In the genomic region with DNA sequence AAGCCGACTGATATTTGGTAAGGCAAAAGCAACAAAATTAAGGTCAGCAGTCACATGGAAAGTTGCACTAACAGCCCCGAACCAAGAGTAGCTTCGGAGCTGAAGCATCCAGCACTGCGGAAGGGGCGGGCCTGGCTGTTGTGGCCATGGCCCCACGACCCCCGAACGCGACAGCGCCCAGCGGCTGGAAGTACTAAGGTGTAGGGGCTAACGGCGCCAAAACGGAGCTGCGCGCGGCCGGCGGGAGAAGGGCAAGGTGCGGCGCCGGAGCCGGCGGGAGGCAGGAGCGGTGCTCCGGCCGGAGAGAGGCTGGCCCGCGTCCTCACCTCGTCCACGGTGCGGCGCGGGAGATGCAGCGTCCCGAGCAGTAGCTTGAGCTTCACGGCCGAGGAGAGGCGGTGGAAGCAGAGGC, we compare ENCODE assay signal across 8 mouse cellular contexts. TPM values are rescaled to one million over a fixed set of nuclear protein-coding genes. Genes with fewer than 3 reads are reported as not detected.
DNase-seq lines count a peak whose midpoint lies in the region; ATAC-seq and TF ChIP-seq lines count a peak whose summit lies in the region.

No protein-coding gene starts in this region.

- TF ChIP-seq CTCF in ES-Bruce4 (IDR thresholded peaks at IDR 0.05; ENCODE audit: low read depth, low read length) = no peak
- no peak for TF ChIP-seq CTCF in embryonic fibroblast, embryonic 13.5 days (IDR thresholded peaks at IDR 0.05; ENCODE audit: borderline replicate concordance, insufficient read depth, low read length)

- ATAC-seq in neural tube, embryonic 12.5 days (ENCODE audit: low FRiP score, low read depth) = peak; percentile 73

- H3K9ac ChIP-seq in ES-Bruce4 (ENCODE audit: low read depth, poor library complexity, severe bottlenecking) = peak overlapping the region; percentile 84
- H3K9ac ChIP-seq in neural tube, embryonic 12.5 days = peak overlapping the region; percentile 93

- no peak for TF ChIP-seq EP300 in ES-Bruce4 (IDR thresholded peaks at IDR 0.05; ENCODE audit: insufficient read depth, low read depth, low read length)

- no peak for DNase-seq in heart, embryonic 10.5 days (ENCODE audit: low spot score)
- no peak for DNase-seq in heart, postnatal 36 days
- DNase-seq in limb, embryonic 10.5 days (ENCODE audit: low spot score) = no peak
- DNase-seq in left cerebral cortex, postnatal 25 days (ENCODE audit: low spot score in 2 of 2) = no peak
- no peak for DNase-seq in gastrocnemius, postnatal 10 days

- H3K4me2 ChIP-seq in neural tube, embryonic 12.5 days (replicated peaks) = peak overlapping the region; percentile 66

- peak overlapping the region; percentile 83 for H3K4me3 ChIP-seq in heart, embryonic 10.5 days
- peak overlapping the region; percentile 76 for H3K4me3 ChIP-seq in ES-Bruce4 (ENCODE audit: low read depth, low read length)
- H3K4me3 ChIP-seq in embryonic fibroblast, embryonic 13.5 days (ENCODE audit: insufficient read depth, low read length) = peak overlapping the region; percentile 71
- peak overlapping the region; percentile 93 for H3K4me3 ChIP-seq in limb, embryonic 10.5 days
- H3K4me3 ChIP-seq in neural tube, embryonic 12.5 days = peak overlapping the region; percentile 83

- no peaks in the 10 kb centered on the region for H3K27me3 ChIP-seq in heart, embryonic 10.5 days (ENCODE audit: insufficient read depth, poor library complexity, severe bottlenecking)
- no peaks in the 10 kb centered on the region for H3K27me3 ChIP-seq in ES-Bruce4 (ENCODE audit: control insufficient read depth, insufficient read depth, low read length, poor library complexity, severe bottlenecking)
- H3K27me3 ChIP-seq in limb, embryonic 10.5 days (ENCODE audit: low read depth, poor library complexity, severe bottlenecking) = no peaks in the 10 kb centered on the region
- no peaks in the 10 kb centered on the region for H3K27me3 ChIP-seq in neural tube, embryonic 12.5 days (replicated peaks)

- H3K4me1 ChIP-seq in heart, embryonic 10.5 days = peaks cover 20% of the 10 kb centered on the region
- peaks cover 2% of the 10 kb centered on the region for H3K4me1 ChIP-seq in ES-Bruce4 (ENCODE audit: control insufficient read depth, insufficient read depth, low read length)
- peaks cover 2% of the 10 kb centered on the region for H3K4me1 ChIP-seq in embryonic fibroblast, embryonic 13.5 days (ENCODE audit: control insufficient read depth, insufficient read depth, low read length)
- peaks cover 19% of the 10 kb centered on the region for H3K4me1 ChIP-seq in limb, embryonic 10.5 days
- H3K4me1 ChIP-seq in neural tube, embryonic 12.5 days = peaks cover 26% of the 10 kb centered on the region

- H3K9me3 ChIP-seq in heart, embryonic 10.5 days = peaks cover 5% of the 10 kb centered on the region
- H3K9me3 ChIP-seq in ES-Bruce4 (replicated peaks; ENCODE audit: control insufficient read depth, insufficient read depth, low read length, poor library complexity, severe bottlenecking) = no peaks in the 10 kb centered on the region
- no peaks in the 10 kb centered on the region for H3K9me3 ChIP-seq in limb, embryonic 10.5 days (replicated peaks)
- H3K9me3 ChIP-seq in neural tube, embryonic 12.5 days = 0 out of 2 replicates have a peak, but pooled peaks cover 2% of the 10 kb centered on the region

- peaks cover 48% of the 10 kb centered on the region for H3K36me3 ChIP-seq in heart, embryonic 10.5 days
- H3K36me3 ChIP-seq in ES-Bruce4 (ENCODE audit: control insufficient read depth, insufficient read depth, low read length, poor library complexity, severe bottlenecking) = no peaks in the 10 kb centered on the region; the same call in 1 of the 2 replicates
- H3K36me3 ChIP-seq in limb, embryonic 10.5 days = peaks cover 52% of the 10 kb centered on the region
- H3K36me3 ChIP-seq in neural tube, embryonic 12.5 days = peaks cover 6% of the 10 kb centered on the region

- intact Hi-C loops in heart, postnatal 36 days (cut with DNase I) = loop anchor here (5.0 to 10.0 kb wide), 6 partner anchors 113 to 729 kb away; partner anchors contain the start of genes Grk4, Letm1, Mxd4 and Nop14
- intact Hi-C loops in left cerebral cortex, postnatal 25 days (cut with DNase I) = loop anchor here (2.0 to 5.0 kb wide), 4 partner anchors 47 to 278 kb away; partner anchors contain the start of genes Gm1673, Letm1, Nsd2 and Tacc3

- peak; percentile 10 for TF ChIP-seq POLR2A in ES-Bruce4 (IDR thresholded peaks at IDR 0.05; ENCODE audit: insufficient read depth, low read length)
- TF ChIP-seq POLR2A in embryonic fibroblast, embryonic 13.5 days (IDR thresholded peaks at IDR 0.05; ENCODE audit: low read depth, low read length) = no peak

- H3K27ac ChIP-seq in heart, embryonic 10.5 days = peak overlapping the region; percentile 95
- peak overlapping the region; percentile 27 for H3K27ac ChIP-seq in ES-Bruce4 (ENCODE audit: insufficient read depth, low read length)
- peak overlapping the region; percentile 80 for H3K27ac ChIP-seq in embryonic fibroblast, embryonic 13.5 days (ENCODE audit: insufficient read depth, low read length)
- H3K27ac ChIP-seq in limb, embryonic 10.5 days = peak overlapping the region; percentile 97
- peak overlapping the region; percentile 74; the same call in 1 of the 2 replicates for H3K27ac ChIP-seq in neural tube, embryonic 12.5 days

- under 1% methylated on average over 39 of the region's 39 CpGs for WGBS in heart, embryonic 10.5 days
- WGBS in limb, embryonic 10.5 days = under 1% methylated on average over 39 of the region's 39 CpGs
- under 1% methylated on average over 39 of the region's 39 CpGs for WGBS in neural tube, embryonic 12.5 days

RNA-seq across cellular contexts. Expression of gene Nelfa, which starts 0.5 kb away (rescaled TPM):
- 46.0 and 62.2 TPM in 2 replicates for polyA plus RNA-seq in heart, embryonic 10.5 days (2016; fragmentation: Nextera tagmentation; extraction: Ambion mirVana)
- total RNA-seq in heart, postnatal 36 days (2021) = 10 to 100 TPM in 1 of 2 experiments, 1 to 10 TPM in 1; 9.8 to 10.1 TPM
- polyA plus RNA-seq in ES-Bruce4 (2011; ENCODE audit: insufficient read depth, insufficient read length, low read depth, missing spikeins) = 51.2 and 56.1 TPM in 2 replicates
- 19.2 and 22.0 TPM in 2 replicates for polyA plus RNA-seq in embryonic fibroblast, embryonic 13.5 days (2011; ENCODE audit: insufficient read length, low read depth, missing spikeins)
- 90.5 and 93.8 TPM in 2 replicates for polyA plus RNA-seq in limb, embryonic 10.5 days (2016; fragmentation: Nextera tagmentation; extraction: Ambion mirVana)
- polyA plus RNA-seq in neural tube, embryonic 12.5 days (2016; fragmentation: Nextera tagmentation; extraction: Ambion mirVana) = 55.6 and 57.8 TPM in 2 replicates
- total RNA-seq in left cerebral cortex, postnatal 25 days (2021) = 10 to 100 TPM; 18.8 to 19.8 TPM
- 10 to 100 TPM; 10.5 to 14.5 TPM for total RNA-seq in gastrocnemius, postnatal 10 days (2021)

RNA-seq across cellular contexts. Expression of gene Gm1673, which starts 47.5 kb away (rescaled TPM):
- polyA plus RNA-seq in heart, embryonic 10.5 days (2016; fragmentation: Nextera tagmentation; extraction: Ambion mirVana) = 82.7 and 88.8 TPM in 2 replicates
- 1 to 10 TPM; 1.9 to 3.8 TPM for total RNA-seq in heart, postnatal 36 days (2021)
- 1.9 and 3.1 TPM in 2 replicates for polyA plus RNA-seq in ES-Bruce4 (2011; ENCODE audit: insufficient read depth, insufficient read length, low read depth, missing spikeins)
- polyA plus RNA-seq in embryonic fibroblast, embryonic 13.5 days (2011; ENCODE audit: insufficient read length, low read depth, missing spikeins) = 9.6 and 15.7 TPM in 2 replicates
- polyA plus RNA-seq in limb, embryonic 10.5 days (2016; fragmentation: Nextera tagmentation; extraction: Ambion mirVana) = 174 TPM in 2 replicates
- 384 and 439 TPM in 2 replicates for polyA plus RNA-seq in neural tube, embryonic 12.5 days (2016; fragmentation: Nextera tagmentation; extraction: Ambion mirVana)
- total RNA-seq in left cerebral cortex, postnatal 25 days (2021) = 10 to 100 TPM; 83.0 to 93.1 TPM
- 1 to 10 TPM; 2.5 to 3.2 TPM for total RNA-seq in gastrocnemius, postnatal 10 days (2021)

Comparison
In these comparisons a context has a peak if more than half of its experiments do, and no peak if none do; other contexts are left out.
1. H3K27ac ChIP-seq: peak in every context shown above with its lines; median percentile 97 in limb, embryonic 10.5 days; 95 in heart, embryonic 10.5 days; 80 in embryonic fibroblast, embryonic 13.5 days; 74 in neural tube, embryonic 12.5 days; 27 in ES-Bruce4.